Mouse (Mus musculus) CH12.LX (cell line): Measurements from ENCODE around the gene Il4. TPM values are rescaled to one million over a fixed set of nuclear protein-coding genes. Genes with fewer than 3 reads are reported as not detected.

Experiments
- DNase-seq: peaks from one replicate; pipeline ENCODE4 v3.0.0-alpha.2; 2013; ENCODE audit errors: extremely low read depth
- H3K27ac ChIP-seq: 2 replicates; pipeline ENCODE4 v1.5.1; 2012; ENCODE audit warnings: low read depth, mild to moderate bottlenecking, control low read depth, moderate library complexity; ENCODE audit not compliant: insufficient read depth
- H3K27me3 ChIP-seq: replicated peaks from 2 replicates; pipeline ENCODE3; 2012; ENCODE audit warnings: inconsistent platforms
- H3K36me3 ChIP-seq, 2 experiments: replicated peaks in 1 of 2; 2 replicates each; pipeline versions ENCODE3 to v1.6.1; 2012; ENCODE audit warnings: inconsistent platforms in 1 of 2, low read length in 1 of 2, mild to moderate bottlenecking in 1 of 2, mixed read lengths in 1 of 2, moderate library complexity in 1 of 2; ENCODE audit not compliant: control insufficient read depth in 1 of 2, insufficient read depth in 1 of 2
- H3K4me1 ChIP-seq, 2 experiments: 2 replicates each; pipeline ENCODE4 v1.6.1; 2012; ENCODE audit warnings: inconsistent platforms in 1 of 2, moderate library complexity in 1 of 2; ENCODE audit not compliant: insufficient read depth in 2 of 2, control insufficient read depth in 1 of 2
- H3K4me2 ChIP-seq: 2 replicates; pipeline ENCODE4 v1.6.1; 2012; ENCODE audit warnings: low read depth, mild to moderate bottlenecking, control low read depth; ENCODE audit not compliant: poor library complexity, insufficient read depth, severe bottlenecking
- H3K4me3 ChIP-seq, 3 experiments: fragments of 150-350 bp in 1 of 3; sonication (generic) in 1 of 3; replicated peaks in 1 of 3; 2 replicates each; pipeline versions ENCODE3 to v1.5.1; 2011 to 2012; ENCODE audit warnings: low read depth in 2 of 3, low read length in 2 of 3, mild to moderate bottlenecking in 2 of 3, moderate library complexity in 2 of 3, control low read depth in 1 of 3, improper control_type of control experiment in 1 of 3, inconsistent platforms in 1 of 3, mixed read lengths in 1 of 3; ENCODE audit not compliant: poor library complexity in 1 of 3
- H3K79me2 ChIP-seq: replicated peaks from 2 replicates; pipeline ENCODE4 v1.6.1; 2012; ENCODE audit warnings: mild to moderate bottlenecking, moderate library complexity; ENCODE audit not compliant: control insufficient read depth, poor library complexity, insufficient read depth, severe bottlenecking; ENCODE audit errors: extremely low read depth
- H3K9ac ChIP-seq: 2 replicates; pipeline ENCODE4 v1.6.1; 2012; ENCODE audit warnings: low read depth, mild to moderate bottlenecking, control low read depth, moderate library complexity; ENCODE audit not compliant: insufficient read depth
- H3K9me3 ChIP-seq: replicated peaks from 2 replicates; pipeline ENCODE3; 2012; ENCODE audit warnings: low read length, inconsistent platforms, mixed read lengths
- CHD2 ChIP-seq: IDR thresholded peaks from 2 replicates; pipeline ENCODE4 v1.6.1; 2011; ENCODE audit warnings: low read length, improper control_type of control experiment
- CTCF ChIP-seq, 2 experiments: IDR thresholded peaks in 1 of 2; conservative IDR thresholded peaks in 1 of 2; 2 replicates each; pipeline ENCODE4 v1.5.1; 2011 to 2012; ENCODE audit warnings: low read depth in 2 of 2, low read length in 2 of 2, improper control_type of control experiment in 1 of 2, inconsistent platforms in 1 of 2, mild to moderate bottlenecking in 1 of 2, moderate library complexity in 1 of 2
- E2F4 ChIP-seq: IDR thresholded peaks from 2 replicates; pipeline ENCODE4 v1.6.1; 2011; ENCODE audit warnings: low read depth, low read length, improper control_type of control experiment; ENCODE audit not compliant: insufficient replicate concordance
- EP300 ChIP-seq: IDR thresholded peaks from 2 replicates; pipeline ENCODE4 v1.6.1; 2011; ENCODE audit warnings: low read length, improper control_type of control experiment
- IRF4 ChIP-seq: IDR thresholded peaks from 2 replicates; pipeline ENCODE4 v1.6.1; 2014; ENCODE audit warnings: low read depth, mild to moderate bottlenecking, inconsistent platforms, low read length, improper control_type of control experiment
- JUN ChIP-seq: IDR thresholded peaks from 2 replicates; pipeline ENCODE4 v1.6.1; 2011; ENCODE audit warnings: low read depth, mild to moderate bottlenecking, low read length, improper control_type of control experiment, moderate library complexity; ENCODE audit not compliant: insufficient read depth
- JUND ChIP-seq: conservative IDR thresholded peaks from 2 replicates; pipeline ENCODE4 v1.6.1; 2011; ENCODE audit warnings: low read depth, low read length, improper control_type of control experiment
- KAT2A ChIP-seq: IDR thresholded peaks from 2 replicates; pipeline ENCODE4 v1.6.1; 2012; ENCODE audit warnings: low read length, improper control_type of control experiment, inconsistent platforms; ENCODE audit not compliant: insufficient replicate concordance
- MAX ChIP-seq: IDR thresholded peaks from 2 replicates; pipeline ENCODE4 v1.6.1; 2011; ENCODE audit warnings: low read length, improper control_type of control experiment
- MEF2A ChIP-seq: IDR thresholded peaks from 2 replicates; pipeline ENCODE4 v1.6.1; 2014; ENCODE audit warnings: low read depth, mild to moderate bottlenecking, inconsistent platforms, low read length, improper control_type of control experiment, borderline replicate concordance
- MYC ChIP-seq: IDR thresholded peaks from 2 replicates; pipeline ENCODE4 v1.6.1; 2011; ENCODE audit warnings: low read depth, mild to moderate bottlenecking, improper control_type of control experiment, low read length
- NELFE ChIP-seq: IDR thresholded peaks from 2 replicates; pipeline ENCODE4 v1.6.1; 2011; ENCODE audit warnings: low read depth, low read length, improper control_type of control experiment
- RAD21 ChIP-seq: IDR thresholded peaks from 2 replicates; pipeline ENCODE4 v1.6.1; 2011; ENCODE audit warnings: low read depth, mild to moderate bottlenecking, low read length, improper control_type of control experiment, moderate library complexity
- RCOR1 ChIP-seq: conservative IDR thresholded peaks from 2 replicates; pipeline ENCODE4 v1.6.1; 2012; ENCODE audit warnings: low read depth, mild to moderate bottlenecking, inconsistent platforms, low read length, improper control_type of control experiment
- SIN3A ChIP-seq: IDR thresholded peaks from 2 replicates; pipeline ENCODE4 v1.6.1; 2012; ENCODE audit warnings: low read length, improper control_type of control experiment, inconsistent platforms
- TCF12 ChIP-seq: IDR thresholded peaks from 2 replicates; pipeline ENCODE4 v1.6.1; 2014; ENCODE audit warnings: low read depth, mild to moderate bottlenecking, inconsistent platforms, low read length, improper control_type of control experiment
- UBTF ChIP-seq: IDR thresholded peaks from 2 replicates; pipeline ENCODE4 v1.6.1; 2012; ENCODE audit warnings: low read depth, mild to moderate bottlenecking, inconsistent platforms, low read length, improper control_type of control experiment, moderate library complexity
- USF1 ChIP-seq: IDR thresholded peaks from 2 replicates; pipeline ENCODE4 v1.6.1; 2014; ENCODE audit warnings: low read depth, mild to moderate bottlenecking, inconsistent platforms, low read length, improper control_type of control experiment
- USF2 ChIP-seq: conservative IDR thresholded peaks from 2 replicates; pipeline ENCODE4 v1.6.1; 2011; ENCODE audit warnings: low read depth, low read length, improper control_type of control experiment
- ZC3H11A ChIP-seq: IDR thresholded peaks from 2 replicates; pipeline ENCODE4 v1.6.1; 2012; ENCODE audit warnings: low read depth, mild to moderate bottlenecking, inconsistent platforms, low read length, improper control_type of control experiment
- ZNF384 ChIP-seq: IDR thresholded peaks from 2 replicates; pipeline ENCODE4 v1.6.1; 2012; ENCODE audit warnings: low read depth, low read length, improper control_type of control experiment, inconsistent platforms
- dilution Hi-C: fragments of 300-500 bp; cut with MboI; formaldehyde crosslinking; loops from 2 replicates; pipeline ENCODE4 v1.14.3; 2020; ENCODE audit warnings: low sequenced_read_pairs; ENCODE audit not compliant: extremely low pct_unique_long_range_greater_than_20kb, extremely low pct_ligation_motif_present
- in situ Hi-C: fragments of 300-500 bp; cut with MboI; formaldehyde crosslinking; loops from 3 replicates; pipeline ENCODE4 v1.14.3; 2019; ENCODE audit warnings: low sequenced_read_pairs, low pct_ligation_motif_present, low pct_unique_long_range_greater_than_20kb, mixed read lengths
- polyA plus RNA-seq: library from polyadenylated mRNA; unstranded; fragments of >175 nt; gene quantifications from 2 replicates; pipeline ENCODE4 v1.2.1, GENCODE M21; 2012; ENCODE audit warnings: low read depth; ENCODE audit not compliant: insufficient read length
- total RNA-seq, 2 experiments: library from RNA; depleted of rRNA; stranded (reverse); fragments of 300-350 nt in 1 of 2; fragments of >200 nt in 1 of 2; gene quantifications; 2 replicates each; pipeline ENCODE4 v1.2.3; 2012 to 2014

The Il4 gene
- total and polyA plus RNA-seq, 3 experiments: 19.5 to 75.5 (median 35.6) TPM

DNA sequence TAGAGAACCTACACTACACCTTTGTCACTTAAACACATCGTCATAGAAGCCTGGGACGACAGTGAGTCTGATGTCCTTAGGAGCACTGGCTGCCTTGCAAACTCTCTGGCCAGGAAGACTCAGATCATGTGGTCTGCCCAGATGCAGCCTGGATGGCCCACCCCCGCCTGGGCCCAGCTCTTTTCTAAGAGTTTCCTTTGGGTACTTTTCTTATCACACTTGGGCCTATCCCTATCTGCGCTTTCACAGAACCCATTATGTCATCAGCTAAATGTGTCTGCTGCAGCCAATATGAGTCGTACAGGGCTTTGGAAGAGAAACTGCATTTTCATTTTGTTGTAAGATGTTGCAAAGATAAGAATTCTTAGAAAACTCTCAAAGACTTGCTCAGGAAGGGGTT is 36.6 kb upstream of the Il4 start (continued):
- TF ChIP-seq SIN3A (no peak; the same call in 1 of the 2 replicates), EP300 (peak; percentile 60), UBTF (no peak), USF1 (peak; percentile 75), IRF4 (peak; percentile 79), ZNF384 (no peak), NELFE (no peak), MEF2A (peak; percentile 99)

DNA sequence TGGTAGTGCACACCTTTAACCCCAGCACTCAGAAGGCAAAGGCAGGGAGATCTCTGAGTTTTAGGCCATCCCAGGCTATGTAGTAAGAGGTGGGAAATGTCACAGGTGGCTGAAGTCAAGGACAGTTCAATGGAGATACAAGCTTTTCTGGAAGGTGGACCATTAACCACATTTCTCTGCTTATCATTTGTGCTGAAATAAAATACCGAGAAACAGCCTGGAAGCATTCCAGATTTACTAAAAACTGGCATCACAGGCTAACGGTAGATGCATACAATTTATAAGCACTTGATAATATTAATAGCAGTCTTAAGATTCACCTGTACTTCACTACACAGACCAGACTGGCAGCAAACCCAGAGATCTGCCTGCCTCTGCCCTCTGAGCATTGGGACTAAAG is 34.0 kb upstream of the Il4 start:
- in situ Hi-C loops: no loop called here
- TF ChIP-seq ZNF384: no peak
- no peak for TF ChIP-seq RAD21
- H3K27ac ChIP-seq: no peak overlapping the region

DNA sequence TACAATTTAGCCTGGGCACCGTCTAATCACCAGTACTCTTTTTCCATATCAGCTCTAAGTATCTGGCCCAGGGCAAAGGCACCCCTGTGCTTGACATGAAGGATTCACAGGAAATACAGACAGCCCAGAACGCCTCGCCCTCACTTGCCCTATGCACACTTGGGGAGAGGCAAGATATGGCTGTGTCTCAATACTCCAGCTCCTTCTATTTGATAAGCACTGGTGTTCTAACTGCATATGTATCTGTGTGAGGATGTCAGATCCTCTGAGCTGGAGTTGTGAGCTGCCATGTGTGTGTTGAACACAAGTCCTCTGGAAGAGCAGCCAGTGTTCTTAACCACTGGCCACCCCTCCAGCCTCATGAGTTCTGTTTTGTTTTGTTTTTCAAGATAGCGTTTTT is 33.0 kb upstream of the Il4 start:
- TF ChIP-seq MYC (no peak), USF2 (no peak), RAD21 (no peak), EP300 (no peak), JUND (no peak), USF1 (no peak), MAX (no peak), E2F4 (no peak), MEF2A (no peak), TCF12 (no peak), JUN (no peak), CHD2 (no peak), RCOR1 (no peak), CTCF (conservative IDR thresholded peaks at IDR 0.05 in 1 of 2, IDR thresholded peaks at IDR 0.05 in 1 of 2; ENCODE audit: low read depth in 2 of 2, low read length in 2 of 2) (no peak), ZNF384 (no peak), KAT2A (no peak), ZC3H11A (no peak)
- H3K27me3 ChIP-seq: no peaks in the 10 kb centered on the region
- no peaks in the 10 kb centered on the region for H3K9me3 ChIP-seq
- dilution Hi-C loops: no loop called here
- H3K79me2 ChIP-seq: no peaks in the 10 kb centered on the region
- DNase-seq: no peak
- H3K4me1 ChIP-seq: peaks cover 18 to 45% of the 10 kb centered on the region in 2 experiments
- in situ Hi-C loops: no loop called here
- H3K27ac ChIP-seq: no peak overlapping the region
- H3K4me2 ChIP-seq: no peak overlapping the region
- no peak overlapping the region for H3K9ac ChIP-seq
- no peak overlapping the region for H3K4me3 ChIP-seq
- H3K36me3 ChIP-seq: peaks cover 57 to 86% of the 10 kb centered on the region in 2 experiments

More for the DNA sequence above, 34.0 kb upstream of the Il4 start:
- Histone ChIP-seq H3K36me3 (peaks cover 57 to 76% of the 10 kb centered on the region in 2 experiments), H3K79me2 (no peaks in the 10 kb centered on the region), H3K4me1 (peaks cover 9 to 45% of the 10 kb centered on the region in 2 experiments), H3K9me3 (no peaks in the 10 kb centered on the region), H3K4me3 (no peak overlapping the region), H3K27me3 (no peaks in the 10 kb centered on the region), H3K4me2 (no peak overlapping the region), H3K9ac (no peak overlapping the region)
- dilution Hi-C loops: no loop called here
- no peak for DNase-seq
